Mouse (Mus musculus) adrenal gland, adult (tissue): ENCODE measurements around the gene Bach2.

ENCODE experiments used
- DNase-seq, 2 experiments: peaks; one replicate each; pipeline ENCODE4 v3.0.0; 2022 to 2023; ENCODE audit warnings: low spot score in 1 of 2; ENCODE audit not compliant: inconsistent age in 2 of 2

Gene Bach2

DNA sequence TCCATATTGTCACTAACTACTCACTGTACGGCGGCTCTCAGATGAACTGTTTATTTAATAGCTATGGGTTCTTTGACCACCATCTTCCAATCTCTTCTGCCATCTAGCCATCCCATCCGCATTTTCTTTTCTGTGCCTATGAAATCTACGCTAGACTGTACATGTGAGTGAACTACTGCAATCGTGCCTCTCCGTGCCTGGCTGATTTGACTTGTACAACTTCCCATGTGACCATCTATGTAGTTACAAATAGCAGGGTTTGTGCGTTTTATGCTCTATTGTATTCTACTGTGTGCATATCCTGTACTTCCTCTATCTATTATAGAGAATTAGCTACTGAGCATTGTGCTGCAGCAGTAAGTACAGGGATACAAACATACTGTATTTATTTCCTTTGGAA is 316.9 kb downstream of the Bach2 start:
- DNase-seq, result no peak

DNA sequence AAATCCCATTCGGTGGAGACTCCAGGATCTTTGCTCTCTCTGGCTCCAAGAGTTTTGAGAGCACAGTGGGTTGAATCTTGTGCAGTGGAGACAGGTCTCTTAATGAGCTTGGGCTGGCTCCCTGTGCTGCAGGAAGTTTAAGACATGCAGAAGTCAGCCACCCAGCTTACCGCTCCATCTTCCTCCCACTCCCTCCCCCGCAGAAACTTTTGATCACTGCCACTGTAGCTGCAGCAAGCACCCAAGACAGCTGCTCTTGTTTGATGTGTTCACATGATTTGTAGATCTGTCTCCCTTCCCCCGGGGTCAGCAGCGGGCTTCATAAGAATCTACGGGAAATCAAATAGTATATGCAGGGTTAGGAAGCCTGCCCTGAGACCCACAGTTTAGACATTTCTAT is 321.6 kb downstream of the Bach2 start:
- DNase-seq, result peak; percentile 8 to 48

- no peak for DNase-seq
Measured at GRCm38 (mm10) chr4:32560724-32561554, 322.3 kb downstream of the Bach2 start.

- peak; percentile 58 to 88 for DNase-seq
Measured at GRCm38 (mm10) chr4:32561555-32562095, 323.0 kb downstream of the Bach2 start.

GRCm38 (mm10) chr4:32562319-32563115 is 323.9 kb downstream of the Bach2 start:
- no peak for DNase-seq

DNA sequence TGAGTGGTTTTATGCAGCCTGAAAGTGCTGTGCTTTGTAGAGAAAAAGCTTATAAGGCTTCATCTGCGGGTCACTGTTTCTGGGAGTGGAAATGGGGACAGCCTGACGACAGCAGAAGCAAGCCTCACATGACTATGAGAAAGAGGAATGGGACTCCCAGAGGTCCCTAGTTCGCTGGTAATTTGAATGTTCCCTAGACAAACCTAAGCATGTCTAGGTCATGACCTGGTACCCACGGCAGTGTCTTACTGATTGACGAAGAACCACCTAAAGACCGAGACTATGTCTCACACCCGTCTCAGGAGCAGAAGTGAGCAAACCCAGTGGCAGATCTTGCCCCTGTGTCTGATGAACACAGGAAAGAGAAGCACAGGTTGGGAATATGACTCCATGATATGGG is 325.8 kb downstream of the Bach2 start:
- no peak for DNase-seq

- no peak for DNase-seq
Measured at GRCm38 (mm10) chr4:32564918-32565317, 326.3 kb downstream of the Bach2 start.

- DNase-seq, result no peak
Measured at GRCm38 (mm10) chr4:32569054-32569453, 330.4 kb downstream of the Bach2 start.

DNA sequence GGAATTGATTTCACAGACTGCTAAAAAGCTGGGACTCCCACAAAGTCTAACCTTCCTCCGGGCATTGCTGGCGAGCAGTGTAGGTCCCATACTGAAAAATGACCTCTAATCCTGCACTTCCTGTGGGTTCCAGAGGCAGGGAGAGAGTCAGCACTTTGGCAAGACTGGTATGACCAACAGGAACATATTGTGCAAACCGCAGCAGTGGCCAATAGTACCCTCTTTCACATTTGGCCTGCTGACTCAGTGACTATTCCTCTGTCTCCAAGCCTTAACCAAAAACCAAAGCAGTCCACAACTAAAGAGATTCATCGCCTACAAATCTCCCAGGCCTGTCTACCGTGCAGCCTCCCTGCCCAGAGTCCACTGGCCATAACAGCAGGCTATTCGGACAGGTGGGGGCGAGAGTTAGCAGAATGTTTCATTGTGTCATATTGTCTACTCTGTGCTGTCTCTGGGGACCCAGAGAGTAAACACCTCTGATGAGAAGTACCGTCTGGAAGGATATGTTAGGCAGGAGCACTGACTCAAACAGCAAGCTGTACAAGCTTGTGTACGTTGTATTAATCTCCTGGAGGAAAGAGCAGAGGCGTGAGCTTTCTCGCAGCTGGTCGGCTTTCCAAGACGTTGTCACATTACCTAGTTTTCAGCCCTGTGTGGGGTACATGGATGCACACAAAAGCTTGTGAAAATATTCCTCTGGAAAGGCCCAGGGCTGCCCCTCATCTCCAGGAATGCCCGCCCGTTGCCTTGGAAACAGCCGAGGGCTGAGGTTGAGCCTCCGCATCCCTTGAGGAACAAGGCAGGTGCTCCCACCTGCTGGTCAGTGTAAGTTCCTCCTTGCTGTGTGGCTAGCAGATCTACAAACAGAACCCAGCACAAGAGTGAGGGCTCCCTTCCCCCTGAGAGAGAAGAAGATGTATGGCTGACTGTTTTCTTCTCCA is 331.7 kb downstream of the Bach2 start:
- DNase-seq, result peak; percentile 28 to 74

GRCm38 (mm10) chr4:32570939-32571317 is 332.3 kb downstream of the Bach2 start:
- no peak for DNase-seq

DNA sequence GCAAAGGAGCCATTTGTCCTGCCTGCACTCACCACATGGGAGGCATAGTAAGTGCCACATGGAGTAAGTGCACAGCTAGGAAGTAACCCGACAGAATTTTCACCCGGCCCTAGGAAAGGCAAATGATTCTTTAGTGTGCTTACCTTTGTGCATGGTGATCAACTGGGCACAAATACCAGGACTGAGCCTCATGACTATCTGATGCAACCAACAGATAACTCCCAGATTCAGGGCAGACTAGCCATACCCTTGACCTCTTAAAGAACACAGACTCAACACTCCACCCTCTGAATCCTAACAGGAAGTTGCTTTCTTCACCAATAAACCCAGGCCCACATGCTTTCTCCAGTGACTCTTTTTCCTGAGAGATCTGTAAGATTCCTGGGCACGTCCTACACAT is 332.8 kb downstream of the Bach2 start:
- peak in 1 of 2 experiments; percentile 62 for DNase-seq

- DNase-seq, result peak; percentile 26 to 76
Measured at GRCm38 (mm10) chr4:32572118-32572517, 333.5 kb downstream of the Bach2 start.

DNA sequence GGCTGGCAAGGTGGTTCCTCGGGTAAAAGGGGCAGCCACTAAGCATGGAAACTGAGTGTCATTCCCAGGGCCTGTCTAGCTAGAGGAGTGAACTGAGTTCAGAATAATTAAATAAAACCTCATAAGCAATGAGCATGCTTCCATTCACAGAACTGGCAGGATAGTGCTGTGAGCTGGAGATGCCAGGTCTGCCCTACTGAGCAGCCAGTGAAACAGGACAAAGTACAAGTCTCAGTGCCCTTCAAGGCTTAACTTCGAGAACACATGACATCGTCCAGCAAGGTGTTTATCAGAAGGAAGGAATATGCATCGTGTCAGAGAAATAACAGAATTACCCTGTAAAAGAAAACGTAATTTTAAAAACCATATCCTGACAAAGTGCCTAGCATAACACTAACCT is 335.0 kb downstream of the Bach2 start:
- DNase-seq, result no peak

GRCm38 (mm10) chr4:32574604-32575003 is 336.0 kb downstream of the Bach2 start:
- no peak for DNase-seq

- peak in 1 of 2 experiments; percentile 42 for DNase-seq
Measured at GRCm38 (mm10) chr4:32575165-32575564, 336.6 kb downstream of the Bach2 start.

DNA sequence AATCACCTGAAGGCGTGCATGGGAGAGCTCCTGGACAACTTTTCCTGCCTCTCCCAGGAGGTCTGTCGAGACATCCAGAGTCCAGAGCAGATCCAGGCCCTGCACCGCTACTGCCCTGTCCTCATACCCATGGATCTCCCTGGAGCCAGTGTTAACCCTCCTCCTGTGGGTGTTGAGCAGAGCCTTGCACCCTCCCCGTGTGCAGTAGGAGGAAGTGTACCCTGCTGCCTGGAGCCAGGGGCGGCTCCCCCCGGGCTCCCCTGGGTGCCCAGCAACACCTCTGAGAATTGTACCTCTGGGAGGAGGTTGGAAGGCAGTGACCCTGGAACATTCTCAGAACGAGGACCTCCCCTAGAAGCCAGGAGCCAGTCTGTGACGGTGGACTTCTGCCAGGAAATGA is 341.2 kb downstream of the Bach2 start:
- DNase-seq, result no peak

DNA sequence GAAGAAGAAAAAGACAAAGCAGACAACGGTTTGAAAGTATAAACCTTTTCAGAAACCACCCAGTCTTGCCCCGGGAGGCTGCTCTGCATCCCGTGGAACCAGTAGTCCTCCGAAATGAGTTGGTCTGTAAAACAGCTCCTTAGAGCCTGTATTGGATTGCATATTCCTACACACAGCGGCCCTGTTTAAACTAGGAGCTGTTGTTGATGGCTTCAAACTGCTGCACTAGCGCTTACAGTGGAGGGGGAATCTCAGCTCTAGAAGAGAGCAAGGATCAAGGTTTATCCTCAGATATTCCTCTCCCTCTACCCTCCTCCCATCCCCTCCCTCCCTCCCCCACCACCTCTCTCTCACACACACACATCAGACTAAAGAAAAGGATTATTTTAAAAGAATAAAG is 345.6 kb downstream of the Bach2 start:
- no peak for DNase-seq

DNA sequence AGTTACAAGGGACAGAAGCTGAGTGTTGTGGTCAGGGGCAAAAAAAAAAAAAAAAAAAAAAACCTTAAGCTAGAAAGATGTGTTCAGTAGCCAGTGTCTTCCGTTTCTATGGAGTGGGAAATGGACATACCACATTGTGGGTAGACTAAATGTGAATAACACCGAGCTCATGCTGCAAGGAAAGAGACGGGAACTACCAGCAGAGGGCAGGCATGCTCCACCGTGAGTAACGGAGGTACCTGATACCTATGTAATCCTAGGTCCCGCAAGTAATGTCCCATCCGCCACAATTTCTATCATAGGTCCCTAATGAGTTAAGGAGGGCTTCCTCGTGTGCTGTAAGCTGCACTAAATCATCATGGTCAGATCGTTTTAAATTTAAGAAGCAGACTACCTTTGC is 348.0 kb downstream of the Bach2 start:
- peak; percentile 33 to 82 for DNase-seq

GRCm38 (mm10) chr4:32587543-32587942 is 348.9 kb downstream of the Bach2 start:
- DNase-seq, result no peak

DNA sequence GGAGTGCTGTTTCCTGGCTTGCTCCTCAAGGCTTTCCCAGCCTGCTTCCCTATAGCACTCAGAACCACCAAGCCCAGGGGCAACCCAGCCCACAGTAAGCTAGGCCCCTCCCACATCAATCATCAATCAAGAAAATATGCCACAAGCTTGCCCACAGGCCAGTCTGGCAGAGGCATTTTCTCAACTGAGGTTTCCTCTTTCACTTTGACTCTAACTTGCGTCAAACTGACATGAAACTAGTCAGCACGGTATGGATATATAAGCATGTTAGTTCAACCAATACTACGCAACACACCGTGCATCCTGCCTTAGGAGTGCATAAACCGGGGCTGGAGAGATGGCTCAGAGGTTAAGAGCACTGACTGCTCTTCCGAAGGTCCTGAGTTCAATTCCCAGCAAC is 349.6 kb downstream of the Bach2 start:
- no peak for DNase-seq

GRCm38 (mm10) chr4:32601135-32601534 is 362.5 kb downstream of the Bach2 start:
- peak; percentile 23 to 71 for DNase-seq
